Mouse (Mus musculus): Measurements from ENCODE around the gene Zfp385b.

The Zfp385b gene

DNA sequence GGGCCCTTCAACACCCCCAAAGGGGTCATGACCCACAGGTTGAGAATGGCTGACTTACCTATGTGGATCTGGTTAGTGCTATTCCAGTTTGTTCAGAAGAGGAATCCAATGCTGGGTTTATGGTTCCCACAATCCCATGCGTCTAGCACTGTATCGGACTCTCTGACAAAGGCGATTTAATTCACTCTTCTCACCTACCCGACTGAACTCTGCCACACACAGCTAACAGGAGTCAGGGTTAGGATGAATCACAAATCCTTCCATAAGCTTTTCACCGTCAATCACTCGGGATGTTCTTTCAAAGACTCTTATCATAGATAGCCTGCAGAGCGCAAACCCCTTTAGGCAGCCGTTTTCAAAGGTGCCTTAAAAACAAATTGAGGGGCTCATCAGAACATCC is 129.1 kb downstream of the Zfp385b start:
- DNase-seq = no peak

- no peak for DNase-seq
These were observed 130.8 kb downstream of the Zfp385b start for GRCm38 (mm10) chr2:77688651-77689050.

GRCm38 (mm10) chr2:77684088-77684487 is 135.4 kb downstream of the Zfp385b start:
- no peak for DNase-seq

- no peak for DNase-seq
These were observed 137.2 kb downstream of the Zfp385b start for GRCm38 (mm10) chr2:77682205-77682604.

GRCm38 (mm10) chr2:77681741-77682140 is 137.7 kb downstream of the Zfp385b start:
- DNase-seq = no peak

DNA sequence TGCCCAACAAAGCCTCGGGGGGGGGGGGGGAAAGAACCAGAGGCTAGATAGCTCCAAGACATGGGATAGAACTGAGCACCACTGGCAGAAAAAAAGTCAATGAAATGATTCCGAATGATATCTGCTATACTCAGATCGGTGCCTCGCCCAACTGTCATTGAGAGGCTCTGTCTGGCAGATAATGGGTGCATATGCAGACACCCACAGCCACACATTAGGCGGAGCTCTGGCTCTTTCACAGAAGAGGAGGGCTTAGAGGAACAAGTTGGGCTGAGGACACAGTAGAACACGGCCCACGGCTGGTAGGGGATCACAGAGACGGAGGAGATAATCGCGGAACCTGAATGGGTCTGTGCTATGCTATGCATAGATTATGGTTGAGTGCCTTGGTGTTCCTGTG is 145.7 kb downstream of the Zfp385b start:
- DNase-seq = no peak

DNA sequence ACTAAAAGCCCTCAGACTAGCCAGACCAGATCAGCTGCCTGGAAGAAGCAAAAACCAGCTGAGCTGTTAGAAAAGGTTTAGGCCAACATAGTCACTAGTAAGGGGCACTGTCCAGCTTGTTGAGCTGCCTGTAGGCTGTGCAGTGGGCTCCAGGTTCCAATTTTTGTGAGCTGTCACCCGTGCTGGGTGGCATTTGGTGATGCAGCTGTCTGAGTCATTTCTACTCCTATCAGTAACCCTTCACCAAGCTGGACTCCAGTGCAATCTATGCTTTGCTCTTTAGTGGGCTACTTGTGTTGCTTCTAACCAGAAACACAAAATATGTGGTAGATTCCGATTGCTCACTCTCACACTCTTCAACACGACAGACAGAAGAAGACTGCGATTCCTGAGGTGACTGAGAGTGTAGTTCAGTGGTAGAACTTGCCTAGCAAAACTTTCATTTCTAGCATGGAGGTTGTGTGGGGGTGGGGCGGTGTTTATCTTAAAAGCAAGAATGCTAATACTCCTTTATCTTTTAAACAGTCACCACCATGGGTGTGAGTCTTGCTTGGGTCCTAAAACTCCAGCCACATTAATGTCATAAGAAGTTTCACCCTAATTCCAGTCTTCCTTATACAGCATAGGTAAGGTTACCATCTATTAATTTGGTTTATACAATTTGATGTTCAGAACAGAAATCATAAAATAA is 147.1 kb downstream of the Zfp385b start:
- no peak for DNase-seq

DNA sequence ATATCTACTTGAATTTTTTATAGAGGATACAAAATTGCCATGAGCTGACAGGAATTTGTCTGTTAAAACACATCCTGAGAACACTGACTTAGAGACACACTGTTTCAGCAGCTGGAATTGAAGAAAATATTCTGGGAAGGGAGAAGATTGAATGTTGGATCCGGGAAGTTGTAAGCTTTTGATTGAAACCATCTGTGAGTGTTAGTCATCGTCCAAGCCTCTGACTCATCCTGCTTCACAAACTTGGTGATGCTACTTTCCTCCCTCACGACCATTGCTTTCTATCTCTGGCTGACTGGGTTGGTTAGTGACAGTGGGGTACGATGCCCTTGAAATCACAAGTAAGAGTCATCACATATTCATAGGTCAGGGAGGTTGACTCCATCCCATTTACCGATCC is 157.3 kb downstream of the Zfp385b start:
- no peak for DNase-seq

DNA sequence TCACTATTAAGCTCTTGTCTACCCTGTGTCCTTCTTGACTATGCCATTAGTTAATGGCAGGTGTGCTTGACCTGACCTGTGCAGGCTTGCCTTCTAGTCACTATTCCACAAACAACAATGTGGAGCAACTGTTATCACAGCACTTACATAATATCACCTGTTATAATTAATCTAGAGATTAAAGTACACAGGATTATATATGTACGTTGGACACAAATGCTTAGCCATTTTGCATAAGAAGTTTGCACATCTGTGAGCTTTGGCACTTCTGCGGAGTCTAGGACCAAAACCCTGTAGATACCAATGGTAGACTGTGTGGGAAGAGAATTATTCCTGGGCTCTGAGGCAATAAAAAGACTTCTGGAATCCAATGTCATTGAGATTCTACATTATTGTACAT is 165.8 kb downstream of the Zfp385b start:
- no peak for DNase-seq

DNA sequence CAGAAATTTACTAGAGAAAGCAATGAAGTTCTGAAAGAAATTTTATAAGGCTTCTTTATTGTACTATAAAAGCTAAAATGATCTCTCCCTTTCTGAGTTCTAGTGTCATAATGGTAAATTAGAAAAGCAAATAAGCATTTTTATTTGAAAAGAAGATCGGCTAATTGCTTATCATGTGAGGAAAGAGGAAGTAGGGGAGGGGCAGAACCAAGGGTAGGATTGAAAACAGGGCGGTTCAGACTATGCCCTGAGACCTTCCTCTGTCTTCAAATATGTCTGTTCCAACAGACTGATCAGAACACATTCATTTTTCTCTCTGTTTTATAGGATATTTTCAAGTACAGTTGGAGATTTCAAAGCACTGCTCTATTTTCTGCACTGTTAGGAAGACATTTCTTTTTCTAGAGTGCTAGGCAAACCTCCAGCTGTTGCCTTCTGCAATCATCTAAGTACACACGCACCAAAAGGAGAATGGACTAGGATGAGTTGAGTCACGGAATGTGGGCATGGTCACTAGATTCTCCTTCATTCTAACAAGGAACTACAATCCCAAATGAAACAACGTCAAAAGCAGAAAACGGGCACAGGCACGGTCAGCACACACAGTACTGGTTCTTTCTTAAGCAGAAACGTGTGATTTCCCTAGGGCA is 177.8 kb downstream of the Zfp385b start:
- DNase-seq = no peak

DNA sequence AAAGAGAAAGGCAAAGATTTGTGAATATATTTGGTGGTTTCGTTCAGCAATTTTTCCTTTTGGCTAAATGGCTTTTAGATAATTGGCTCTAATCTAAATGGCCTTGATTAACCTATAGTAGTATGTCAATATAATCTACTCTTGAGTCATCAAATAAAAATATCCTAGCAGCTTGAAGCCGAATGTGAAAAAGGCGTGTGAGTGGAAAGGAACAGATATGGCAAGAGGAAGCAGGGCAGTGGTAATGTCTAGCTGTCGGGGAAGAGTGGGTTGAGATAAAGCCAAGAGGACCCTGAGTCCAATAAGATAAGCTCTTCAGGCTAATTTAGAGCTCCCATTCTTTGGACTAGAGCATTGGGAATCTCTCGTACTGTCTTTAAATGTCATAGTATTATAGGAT is 179.4 kb downstream of the Zfp385b start:
- DNase-seq = no peak

GRCm38 (mm10) chr2:77631606-77632005 is 187.8 kb downstream of the Zfp385b start:
- DNase-seq = no peak

- no peak for DNase-seq
These were observed 191.7 kb downstream of the Zfp385b start for GRCm38 (mm10) chr2:77627622-77628231.

- no peak for DNase-seq
These were observed 200.8 kb downstream of the Zfp385b start for GRCm38 (mm10) chr2:77618686-77619085.

DNA sequence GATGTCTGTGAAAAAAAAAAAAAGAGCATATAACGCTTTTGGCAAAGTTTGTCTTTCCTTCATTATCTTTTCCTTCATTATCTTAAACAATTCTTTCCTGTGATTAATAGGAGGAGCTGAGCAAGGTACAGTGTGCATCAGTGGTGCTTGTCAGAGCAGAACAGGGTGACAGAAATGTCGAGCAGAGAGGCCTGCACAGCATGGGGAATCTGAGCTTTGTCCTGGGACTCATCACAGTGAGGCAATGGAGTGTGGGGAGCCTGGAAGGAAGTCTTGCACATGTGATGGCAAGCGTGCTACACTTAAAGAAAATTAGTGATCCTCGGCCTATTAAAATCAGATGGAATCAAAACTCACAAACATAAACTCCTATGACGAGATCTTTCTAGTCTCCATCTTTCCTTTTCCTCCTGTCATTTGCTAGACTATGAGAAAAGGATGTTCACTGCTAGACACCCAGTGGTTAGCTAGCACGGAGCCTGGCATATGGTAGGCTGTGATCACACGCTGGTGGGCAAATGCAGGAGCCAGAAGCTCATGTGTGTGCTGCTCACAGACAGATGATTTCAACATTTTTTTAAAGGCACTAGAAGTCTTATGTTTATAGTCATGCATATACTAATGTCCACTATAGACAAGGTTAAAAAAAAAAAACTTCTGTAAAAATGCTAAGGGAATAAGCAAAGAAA is 209.0 kb downstream of the Zfp385b start:
- DNase-seq = no peak

DNA sequence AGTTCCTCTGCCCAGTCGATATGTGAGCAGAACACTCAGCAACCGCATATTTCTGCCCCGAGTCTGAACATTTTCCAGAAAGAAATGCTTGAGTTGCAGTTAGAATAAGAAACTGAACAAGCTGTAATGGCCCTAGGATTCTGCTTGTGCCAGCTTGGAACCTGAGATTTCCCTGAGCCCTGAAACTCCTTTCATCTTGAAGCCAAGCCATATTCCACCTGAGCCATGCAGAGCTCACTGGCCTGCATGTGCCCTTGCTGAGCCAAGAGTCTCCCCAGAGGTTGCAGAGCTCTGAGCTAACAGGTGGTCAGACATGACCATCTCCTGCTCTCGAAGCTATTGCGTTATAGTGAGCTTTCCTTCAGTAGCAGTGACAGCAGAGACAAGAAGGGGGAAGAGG is 210.0 kb downstream of the Zfp385b start:
- DNase-seq = no peak

DNA sequence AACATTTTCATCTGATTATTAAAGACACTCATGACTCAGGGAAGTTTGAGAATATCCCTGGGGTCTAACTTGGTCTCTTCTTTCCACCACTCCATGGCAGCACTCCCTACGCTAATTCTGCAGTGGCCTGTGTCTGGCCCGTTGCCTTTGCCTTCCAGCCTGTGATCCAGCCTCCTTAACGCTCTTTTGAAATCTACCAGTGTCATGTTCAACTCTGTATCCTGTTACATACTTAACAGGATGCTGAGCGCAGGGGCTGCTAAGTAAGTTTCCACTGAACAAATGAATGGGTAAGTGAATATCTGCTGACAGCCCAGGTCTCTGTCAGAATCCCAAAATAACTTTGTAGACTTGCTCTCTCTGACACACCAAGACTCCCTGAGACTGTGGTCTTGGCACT is 210.8 kb downstream of the Zfp385b start:
- DNase-seq = no peak

DNA sequence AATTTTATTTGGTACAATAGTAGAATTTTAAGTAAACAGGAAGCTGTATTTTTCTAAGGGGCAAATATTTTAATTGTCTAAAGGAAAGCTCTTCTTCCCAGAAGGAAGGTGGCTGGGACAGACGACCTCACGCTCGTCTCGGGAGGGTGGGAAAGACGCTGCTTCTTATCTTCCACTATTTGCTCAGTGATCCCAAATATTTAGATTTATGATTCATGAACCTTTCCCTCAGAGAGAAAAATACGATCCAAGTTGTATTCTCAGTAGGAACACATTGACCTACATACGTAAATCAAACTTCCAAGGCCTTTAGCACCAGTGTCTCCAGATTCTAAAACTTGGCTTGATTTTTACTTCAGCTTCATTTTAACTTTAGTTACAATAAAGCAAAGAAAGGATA is 226.0 kb downstream of the Zfp385b start:
- no peak for DNase-seq

- no peak for DNase-seq
These were observed 226.9 kb downstream of the Zfp385b start for GRCm38 (mm10) chr2:77592525-77592924.

DNA sequence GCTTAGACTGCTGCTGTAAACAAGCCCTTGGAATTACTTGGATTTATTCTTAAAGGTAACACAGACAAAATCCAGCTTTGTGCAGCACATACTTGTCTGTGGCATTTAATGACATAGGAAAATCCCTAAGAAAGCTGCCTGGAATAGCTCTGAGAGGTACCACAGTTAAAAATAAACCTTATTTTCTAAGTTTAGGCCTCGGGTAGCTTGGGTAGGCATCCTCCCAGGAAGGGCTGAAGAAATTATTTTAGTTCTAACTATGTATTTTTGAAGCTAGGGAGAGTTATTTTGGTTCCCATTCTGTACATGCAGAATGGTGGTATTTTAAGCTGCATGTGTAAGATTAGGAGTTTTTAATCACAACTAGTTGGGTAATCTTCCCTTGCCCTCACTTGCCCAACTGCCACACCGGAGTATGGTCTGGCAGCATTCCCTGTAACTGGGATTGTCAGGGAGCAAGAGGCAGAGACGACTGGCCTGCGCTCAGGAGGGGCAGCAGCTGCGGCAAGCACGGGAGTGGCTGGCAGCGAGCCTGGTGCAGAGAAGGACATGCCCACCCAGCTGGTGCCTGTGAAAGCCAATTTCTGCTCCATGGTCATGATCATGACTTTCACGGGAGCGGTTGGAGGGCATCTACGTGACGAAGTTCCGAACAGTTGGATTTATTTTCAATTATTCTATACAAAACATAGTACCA is 230.1 kb downstream of the Zfp385b start:
- no peak for DNase-seq

DNA sequence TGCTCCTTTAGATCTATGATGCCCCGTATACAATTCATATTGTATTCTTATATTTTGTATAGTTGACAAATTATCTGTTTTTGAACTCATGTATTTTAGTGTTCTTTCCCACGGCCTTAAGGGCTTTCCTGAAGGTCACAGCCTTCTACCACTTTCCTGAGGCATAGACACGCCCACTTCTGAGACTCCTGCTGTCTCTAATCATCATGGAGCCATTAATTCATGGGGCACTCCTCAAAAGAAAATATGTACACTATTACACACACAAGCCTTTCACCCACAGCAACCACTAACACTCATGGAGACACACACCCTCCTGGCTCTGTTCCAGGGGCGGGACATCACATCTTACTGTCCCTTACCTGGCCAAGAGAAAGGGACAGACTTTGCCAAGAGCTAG is 232.1 kb downstream of the Zfp385b start:
- no peak for DNase-seq

DNA sequence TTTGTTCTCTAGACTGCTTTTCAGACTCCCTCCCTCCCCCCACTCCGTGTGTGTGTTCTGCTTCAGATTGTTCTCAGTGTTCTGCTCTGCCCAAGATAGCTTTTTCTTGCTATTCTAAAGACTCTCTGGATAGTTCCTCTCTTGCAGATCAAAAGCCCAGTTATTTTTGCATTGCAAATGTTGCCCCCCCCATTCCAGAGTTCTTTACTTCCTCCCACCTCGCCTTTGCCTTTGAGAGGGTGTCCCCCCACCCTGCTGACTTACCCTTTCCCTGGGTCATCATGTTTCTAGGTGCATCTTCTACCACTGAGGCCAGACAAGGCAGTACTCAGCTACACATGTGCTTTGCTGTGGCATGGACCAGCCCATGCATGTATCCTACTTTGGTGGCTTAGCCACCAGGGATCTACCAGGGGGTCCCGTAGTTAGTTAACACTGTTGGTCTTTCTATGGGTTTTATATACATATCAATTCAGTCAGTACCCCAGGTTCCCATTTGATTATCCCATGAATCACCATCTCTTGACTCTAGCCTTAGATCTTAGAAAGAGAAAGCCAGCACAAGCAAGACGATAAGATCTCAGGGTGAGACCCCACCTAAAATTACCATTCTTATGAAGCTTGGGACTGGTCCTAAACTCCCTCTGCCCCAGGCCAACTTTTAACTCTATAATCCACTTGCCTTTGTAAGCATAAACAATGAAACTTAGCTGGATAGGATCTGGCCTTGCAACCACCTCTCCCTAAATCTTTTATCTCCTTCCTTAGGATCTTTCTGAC is 232.7 kb downstream of the Zfp385b start:
- DNase-seq = no peak

Data from thymus, postnatal 14 days (tissue).